Mouse (Mus musculus) lung, adult 2 months (tissue): ENCODE results near the gene Apobec1.

Experiments
- CTCF ChIP-seq: fragments of 200-500 bp; IDR thresholded peaks from 2 replicates; pipeline ENCODE4 v1.5.1; 2011; ENCODE audit warnings: mild to moderate bottlenecking, low read length, control low read depth; ENCODE audit not compliant: insufficient read depth
- POLR2A ChIP-seq: fragments of 200-500 bp; IDR thresholded peaks from 2 replicates; pipeline ENCODE4 v1.6.1; 2011; ENCODE audit warnings: low read depth, mild to moderate bottlenecking, control low read depth, low read length, borderline replicate concordance; ENCODE audit errors: extremely low read depth

GRCm38 (mm10) chr6:122601615-122602014, 629 bp downstream of the Apobec1 start:
- TF ChIP-seq POLR2A (no peak), CTCF (no peak)
